Mouse (Mus musculus) kidney, postnatal 10 days (tissue): ENCODE results near the gene Ptpro.
"Not testable (repeated sequence)": the region's sequence is repeated elsewhere in the genome, so short reads cannot be mapped to it uniquely, and the experiment has no call there.

Source experiments
- DNase-seq: peaks from one replicate; pipeline ENCODE4 v3.0.0; 2021; ENCODE audit warnings: mixed read lengths

Gene Ptpro

GRCm38 (mm10) chr6:137457210-137457609 lies 205.1 kb downstream of the Ptpro start:
- DNase-seq, result no peak

DNA sequence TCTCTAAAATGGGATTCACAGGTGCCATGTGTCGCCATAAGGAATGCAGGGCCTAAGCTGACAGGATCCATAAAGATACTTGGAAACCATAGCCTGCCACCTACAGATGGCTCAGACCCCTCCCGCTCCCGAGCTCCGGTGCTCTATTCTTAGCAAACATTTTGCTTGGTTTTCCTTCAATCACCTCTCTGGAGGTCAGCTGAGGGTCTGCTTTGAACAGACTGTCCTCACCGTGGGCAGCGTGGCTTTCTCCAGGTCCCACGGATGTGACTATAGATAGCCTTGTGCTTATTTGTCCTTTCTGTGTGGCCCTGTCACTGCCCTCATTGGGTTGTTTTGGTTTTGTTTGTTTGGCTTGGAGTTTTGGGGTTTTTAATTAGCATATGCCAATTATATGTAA lies 206.0 kb downstream of the Ptpro start:
- no peak for DNase-seq

DNA sequence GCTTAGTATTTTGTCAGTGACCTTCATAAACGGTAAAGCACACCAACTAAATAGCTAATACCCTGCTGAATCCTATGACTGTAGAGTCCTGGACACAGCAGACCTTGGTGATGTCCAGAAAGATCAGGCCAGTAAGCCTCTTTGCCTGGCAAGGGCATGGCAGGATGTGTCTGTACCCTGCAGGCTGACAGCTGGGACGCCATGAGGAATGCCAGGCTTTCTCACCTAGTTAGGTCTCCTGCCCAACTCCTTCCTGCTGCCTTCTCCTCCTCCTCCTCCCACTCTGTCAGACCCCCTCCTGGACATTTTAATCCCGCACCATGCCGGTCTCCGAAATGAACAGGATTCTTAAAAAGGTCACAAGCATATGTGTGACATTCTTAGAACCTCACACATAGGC lies 211.7 kb downstream of the Ptpro start:
- no peak for DNase-seq

DNA sequence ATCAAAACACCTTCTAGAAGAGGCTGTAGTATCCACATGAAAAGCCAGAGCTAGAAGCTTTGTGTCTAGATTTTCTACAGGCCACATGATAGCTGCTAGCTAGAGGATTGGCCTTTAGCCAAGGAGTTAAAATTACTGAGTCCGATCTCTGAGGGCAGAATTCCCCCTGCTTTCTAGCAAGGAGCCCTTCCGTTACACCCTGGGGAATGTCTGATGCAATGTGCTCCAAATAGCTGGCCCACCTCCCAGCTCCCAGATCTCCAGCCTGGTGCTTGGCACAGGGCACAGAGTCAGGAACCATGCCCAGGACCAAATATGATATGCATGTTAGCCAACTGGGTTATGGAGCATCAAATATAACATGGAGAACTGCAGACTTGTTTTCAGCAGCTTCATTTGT lies 213.1 kb downstream of the Ptpro start:
- peak; percentile 57 for DNase-seq

DNA sequence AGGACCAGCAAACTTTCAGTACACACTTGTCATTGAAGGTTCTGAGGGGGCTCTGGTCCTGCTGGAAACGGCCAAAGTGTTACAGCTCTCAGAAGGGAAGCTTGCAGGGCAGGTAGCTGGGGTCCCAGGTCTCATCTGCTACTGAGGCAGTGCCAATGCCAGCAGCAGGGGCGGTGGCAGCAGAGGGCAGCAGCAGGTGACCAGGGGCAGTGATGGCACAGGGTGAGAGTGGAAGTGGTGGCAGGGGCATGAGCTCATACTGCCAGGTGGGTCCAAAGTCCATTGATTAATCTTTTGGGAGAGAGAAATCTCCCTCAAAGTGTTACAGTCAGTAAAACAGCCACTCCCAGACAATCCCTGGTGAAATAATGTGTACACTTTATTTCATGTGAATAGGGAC lies 214.1 kb downstream of the Ptpro start:
- no peak for DNase-seq

GRCm38 (mm10) chr6:137467696-137468095 lies 215.6 kb downstream of the Ptpro start:
- no peak for DNase-seq

- DNase-seq, result no peak
Observed at GRCm38 (mm10) chr6:137469541-137469940, 217.4 kb downstream of the Ptpro start.

- peak; percentile 95 for DNase-seq
Observed at GRCm38 (mm10) chr6:137470901-137471598, 218.9 kb downstream of the Ptpro start.

GRCm38 (mm10) chr6:137472129-137472528 lies 220.0 kb downstream of the Ptpro start:
- no peak for DNase-seq

DNA sequence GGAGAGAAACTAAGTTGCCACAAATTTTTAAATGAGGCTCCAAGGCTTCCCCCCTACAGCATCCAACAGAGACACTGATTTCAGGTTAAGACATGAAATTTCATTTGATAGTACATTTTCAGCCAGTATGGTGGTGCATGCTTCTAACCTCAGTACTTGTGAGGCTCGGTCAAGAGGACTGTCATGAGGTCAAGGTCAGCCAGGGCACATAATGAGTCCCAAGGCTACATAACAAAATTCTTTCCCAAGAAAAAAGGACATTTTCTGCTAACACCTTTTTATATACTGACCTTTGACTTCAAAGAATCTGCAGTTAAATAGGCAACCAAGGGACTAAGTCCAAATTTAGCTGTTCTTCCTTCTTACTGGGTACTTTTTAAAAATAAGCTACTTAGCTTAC lies 221.3 kb downstream of the Ptpro start:
- DNase-seq, result no peak

DNA sequence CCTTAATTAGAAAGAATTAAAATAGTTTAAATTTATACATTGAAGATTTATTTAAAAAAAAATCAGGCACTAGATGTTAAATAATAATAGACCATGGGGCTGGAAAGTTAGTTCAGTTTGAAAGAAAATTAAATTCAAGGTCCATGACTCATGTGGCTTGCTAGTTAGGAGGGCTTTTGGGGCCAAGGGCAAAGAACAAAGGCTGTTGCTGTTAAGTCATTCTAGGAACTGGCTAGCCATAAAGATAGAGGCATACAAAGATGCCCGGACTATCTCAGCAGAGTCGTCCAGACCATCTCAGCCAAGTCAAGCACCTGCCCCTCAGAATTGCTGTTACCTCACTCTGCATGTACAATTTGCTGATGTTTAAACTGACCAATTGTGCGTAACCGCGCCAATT lies 223.6 kb downstream of the Ptpro start:
- DNase-seq, result not testable (repeated sequence)

DNA sequence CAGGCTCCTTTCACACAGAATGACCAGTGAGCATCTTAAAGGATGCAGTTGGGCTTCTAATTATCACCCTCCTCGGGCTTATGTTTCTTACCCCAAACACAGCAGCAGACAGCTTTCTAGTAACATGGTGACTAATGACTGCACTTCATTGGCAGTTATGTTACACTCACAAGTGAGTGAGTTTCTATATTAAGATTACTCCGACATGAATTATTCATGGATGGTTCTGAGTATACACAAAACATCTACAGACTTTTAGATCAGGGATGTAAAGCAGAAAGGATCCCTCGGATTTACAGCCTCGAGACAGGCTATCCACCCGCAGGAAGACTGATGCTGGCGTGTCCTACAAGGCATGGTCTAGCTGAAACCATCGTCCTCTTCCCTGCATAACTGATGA lies 230.8 kb downstream of the Ptpro start:
- DNase-seq, result no peak

DNA sequence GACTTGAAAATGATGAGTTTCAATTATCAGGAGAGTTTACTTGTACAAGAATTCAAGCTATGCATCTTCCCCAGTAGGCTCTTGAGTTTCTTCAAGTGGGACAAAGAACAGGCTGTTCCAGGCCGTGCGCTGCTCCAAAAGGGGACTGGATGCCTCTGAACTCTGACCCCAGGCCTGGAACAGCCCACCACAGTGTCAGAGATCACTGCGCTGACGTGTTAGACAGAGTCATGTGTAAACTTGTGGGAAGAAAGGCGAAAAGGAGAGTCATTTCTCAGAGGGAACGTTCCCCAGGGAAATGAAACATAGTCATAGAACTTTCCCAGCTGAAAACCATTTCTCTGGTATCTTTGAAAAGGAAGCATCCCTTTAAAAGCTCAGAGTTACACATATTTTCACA lies 235.3 kb downstream of the Ptpro start:
- DNase-seq, result peak; percentile 30

DNA sequence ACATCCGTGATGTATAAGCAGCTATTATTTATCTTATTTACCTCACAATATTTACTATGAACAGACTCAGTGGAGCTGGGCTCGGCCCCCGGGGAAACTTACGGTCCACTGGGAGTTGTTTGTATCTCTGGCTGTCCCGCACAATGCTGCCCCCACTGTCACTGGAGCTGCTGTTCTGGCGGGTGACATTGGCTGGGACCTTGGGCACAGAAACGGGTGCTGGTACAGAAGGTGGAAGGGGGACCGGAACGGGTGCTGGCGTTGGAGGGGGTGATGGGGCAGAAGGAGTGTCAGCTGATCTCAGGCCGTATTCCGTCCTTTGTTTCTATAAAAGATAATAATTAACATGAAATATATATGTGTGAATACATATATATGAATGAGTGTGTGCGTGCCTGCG lies 238.0 kb downstream of the Ptpro start:
- no peak for DNase-seq

- no peak for DNase-seq
Observed at GRCm38 (mm10) chr6:137491659-137492058, 239.5 kb downstream of the Ptpro start.

- DNase-seq, result no peak
Observed at GRCm38 (mm10) chr6:137492582-137492981, 240.5 kb downstream of the Ptpro start.

GRCm38 (mm10) chr6:137493211-137494135 lies 241.4 kb downstream of the Ptpro start:
- no peak for DNase-seq

GRCm38 (mm10) chr6:137494136-137494475 lies 242.0 kb downstream of the Ptpro start:
- no peak for DNase-seq

- no peak for DNase-seq
Observed at GRCm38 (mm10) chr6:137494801-137495200, 242.7 kb downstream of the Ptpro start.

- no peak for DNase-seq
Observed at GRCm38 (mm10) chr6:137495233-137495632, 243.1 kb downstream of the Ptpro start.

GRCm38 (mm10) chr6:137496562-137496961 lies 244.4 kb downstream of the Ptpro start:
- no peak for DNase-seq

DNA sequence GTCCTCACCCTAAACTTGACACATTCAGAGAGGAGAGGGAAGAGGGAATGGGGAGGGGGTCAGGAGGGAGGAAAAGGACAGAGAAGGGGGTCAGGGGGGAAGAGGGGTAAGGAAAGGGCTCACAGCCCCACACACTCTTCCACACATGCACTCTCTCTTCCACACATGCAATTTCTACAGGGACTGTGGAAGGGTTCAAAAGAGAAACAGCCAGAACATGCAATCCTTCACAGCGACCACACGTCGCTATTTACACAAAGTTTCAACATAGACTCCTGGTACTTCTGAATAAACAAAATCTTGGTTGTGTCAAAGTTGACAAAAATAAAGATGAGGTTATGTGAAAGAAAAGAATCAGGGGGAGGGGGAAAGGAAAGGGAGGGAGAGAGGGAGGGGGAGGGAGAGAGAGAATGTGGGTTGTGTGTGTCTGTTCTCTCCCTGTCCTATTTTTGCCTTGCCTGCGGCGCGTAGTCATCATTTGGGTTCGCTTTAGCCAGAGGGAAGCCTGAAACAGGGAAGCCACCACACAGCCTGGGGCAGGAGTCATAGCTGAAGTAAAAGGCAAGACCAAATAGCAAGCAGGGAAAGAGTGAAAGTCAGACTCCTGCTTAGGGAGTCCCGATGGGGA lies 245.2 kb downstream of the Ptpro start:
- DNase-seq, result no peak

DNA sequence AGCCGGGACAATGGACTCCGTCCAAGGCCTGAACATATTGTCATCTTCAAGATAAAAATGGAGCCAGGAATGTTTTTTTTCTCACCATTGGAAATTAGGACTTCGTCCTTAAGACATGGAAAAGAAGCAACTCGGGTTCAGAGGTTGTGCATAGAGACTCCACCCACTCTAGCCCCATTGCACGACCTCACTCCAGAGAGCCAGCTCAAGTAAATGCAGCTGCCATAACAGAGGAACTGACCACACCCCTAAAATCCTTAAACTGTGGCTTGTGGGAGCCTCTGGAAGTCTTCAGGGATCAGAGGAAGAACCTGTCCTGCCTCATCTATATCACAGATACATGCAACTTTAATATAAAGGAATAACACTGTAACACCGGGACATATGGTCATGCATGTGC lies 246.7 kb downstream of the Ptpro start:
- DNase-seq, result no peak

DNA sequence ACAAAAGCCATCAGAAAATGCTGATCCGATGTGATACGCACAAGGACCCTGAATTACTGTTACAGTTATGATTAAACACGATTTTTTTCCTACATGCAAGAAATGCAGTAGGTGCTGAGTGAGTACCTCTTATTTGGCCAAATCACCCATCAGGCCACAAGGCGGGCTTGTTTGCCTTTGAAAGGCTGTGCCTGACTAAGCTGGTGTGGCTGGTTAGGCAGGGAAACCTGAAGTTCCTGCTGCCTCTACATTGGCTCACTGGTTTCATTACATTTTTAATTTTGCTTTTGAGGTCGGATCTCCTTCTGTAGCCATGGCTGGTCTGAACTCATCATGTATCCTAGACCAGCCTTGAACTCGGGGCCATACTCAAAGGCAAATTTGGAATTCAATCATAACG lies 250.9 kb downstream of the Ptpro start:
- DNase-seq, result no peak
